Comparison of ENCODE assay signal across 8 mouse cellular contexts in the genomic region with DNA sequence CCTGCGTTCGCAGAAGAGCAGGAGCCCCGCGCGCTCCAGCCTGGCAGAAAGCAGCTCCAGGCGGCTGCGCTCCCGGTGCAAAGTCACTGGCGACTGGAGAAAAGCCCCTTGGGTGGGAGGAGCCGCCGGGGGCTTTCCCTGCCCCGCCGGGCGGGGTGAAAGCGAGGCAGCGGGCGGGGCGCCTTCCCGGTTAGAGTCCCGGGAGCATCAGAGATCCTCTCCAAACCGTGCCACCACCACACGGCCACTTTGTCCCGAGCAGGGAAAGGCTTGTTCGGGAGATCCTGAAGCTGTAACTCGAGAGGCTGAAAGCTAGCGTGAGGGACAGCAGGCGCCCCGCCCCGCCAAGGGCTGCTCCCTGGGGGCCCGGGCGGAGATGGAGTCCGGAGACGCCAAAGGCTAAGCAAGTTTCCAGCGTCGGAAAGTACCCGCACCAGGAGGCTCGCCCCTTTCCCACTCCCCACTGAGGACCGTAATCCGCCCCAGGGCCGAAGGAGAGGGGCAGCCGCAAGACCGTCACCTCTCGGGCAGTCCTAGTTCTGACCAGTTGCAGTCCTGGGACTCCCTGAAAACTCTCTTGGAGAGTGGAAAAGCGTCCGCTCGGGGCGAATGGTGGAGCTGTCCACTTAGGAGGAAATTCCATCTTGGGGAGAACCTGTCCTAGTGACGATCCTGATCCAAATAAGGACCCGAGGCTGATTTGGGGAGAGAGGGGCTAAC. TPM values are rescaled to one million over a fixed set of nuclear protein-coding genes. Genes with fewer than 3 reads are reported as not detected.
DNase-seq lines count a peak whose midpoint lies in the region; ATAC-seq and TF ChIP-seq lines count a peak whose summit lies in the region.

A gene (minus strand): TSS at position 246 of the 720 bp plus-strand sequence.

- no peak within 1 kb of the TSS for H3K27ac ChIP-seq in hindbrain, embryonic 13.5 days

- peaks cover 4% of the 10 kb centered on the region; the same call in 1 of the 2 replicates for H3K9me3 ChIP-seq in E14TG2a.4 (ENCODE audit: low read length)
- no peaks in the 10 kb centered on the region for H3K9me3 ChIP-seq in hindbrain, embryonic 13.5 days

- peak within 1 kb of the TSS; percentile 99 for H3K4me2 ChIP-seq in hindbrain, embryonic 13.5 days

- H3K36me3 ChIP-seq in E14TG2a.4 (ENCODE audit: insufficient read depth, low read length) = no peaks in the 10 kb centered on the region
- no peaks in the 10 kb centered on the region for H3K36me3 ChIP-seq in hindbrain, embryonic 13.5 days

- peak within 1 kb of the TSS; percentile 70 for H3K9ac ChIP-seq in hindbrain, embryonic 13.5 days

- ATAC-seq in hindbrain, embryonic 13.5 days (ENCODE audit: low FRiP score) = peak; percentile 57

- peak within 1 kb of the TSS; percentile 84 for H3K4me3 ChIP-seq in E14TG2a.4 (replicated peaks; ENCODE audit: low read length)
- H3K4me3 ChIP-seq in hindbrain, embryonic 13.5 days = peak within 1 kb of the TSS; percentile 57

- under 1% methylated on average over 49 of the region's 49 CpGs for WGBS in hindbrain, embryonic 13.5 days

- peaks cover 54% of the 10 kb centered on the region for H3K4me1 ChIP-seq in E14TG2a.4 (replicated peaks; ENCODE audit: low read depth, low read length)
- H3K4me1 ChIP-seq in hindbrain, embryonic 13.5 days (replicated peaks) = peaks cover 38% of the 10 kb centered on the region

- no peak for TF ChIP-seq CTCF in E14TG2a.4 (conservative IDR thresholded peaks at IDR 0.05; ENCODE audit: low read length)

- peak; percentile 56 for DNase-seq in adrenal gland, postnatal 10 days
- peak; percentile 30 for DNase-seq in forelimb bud, embryonic 11.5 days (ENCODE audit: low read depth, low spot score)
- peak; percentile 60 for DNase-seq in layer of hippocampus, postnatal 36 days
- DNase-seq in lung, postnatal 36 days = peak; percentile 84
- peak; percentile 70 for DNase-seq in right cerebral cortex, postnatal 25 days
- DNase-seq in cerebellum, postnatal 36 days = no peak

- peaks cover 86% of the 10 kb centered on the region for H3K27me3 ChIP-seq in E14TG2a.4 (ENCODE audit: insufficient read depth, low read length)
- H3K27me3 ChIP-seq in hindbrain, embryonic 13.5 days = peaks cover 85% of the 10 kb centered on the region

RNA-seq across cellular contexts. Expression of the gene that starts here (rescaled TPM):
- total RNA-seq in adrenal gland, postnatal 10 days (2021) = 1 to 10 TPM; 1.6 to 2.1 TPM
- 0.71 and 1.5 TPM in 2 replicates for polyA plus RNA-seq in hindbrain, embryonic 13.5 days (2015; fragmentation: Nextera tagmentation; extraction: Ambion mirVana)
- total RNA-seq in layer of hippocampus, postnatal 36 days (2021) = 10 to 100 TPM; 53.2 to 54.2 TPM

Comparison
In these comparisons a context has a peak if more than half of its experiments do, and no peak if none do; other contexts are left out.
1. RNA of the gene that starts here (total RNA-seq): 53.2 to 54.2 TPM in layer of hippocampus, postnatal 36 days; 1.6 to 2.1 TPM in adrenal gland, postnatal 10 days; every median in the first group is over 10 times any median in the second.
2. DNase-seq: peak in adrenal gland, postnatal 10 days (single experiment), forelimb bud, embryonic 11.5 days (single experiment), layer of hippocampus, postnatal 36 days (2 of 2), lung, postnatal 36 days (single experiment) and right cerebral cortex, postnatal 25 days (single experiment); none in cerebellum, postnatal 36 days (0 of 2).